Mouse (Mus musculus) right cerebral cortex, adult 2 months (tissue): ENCODE measurements at regions not wholly inside any gene's neighbourhood (a gene's known extent, or its start where the extent isn't known, plus 50 kb on each side); places are given as distances from the start of the nearest gene placed in this dataset.

Experiments used
- DNase-seq, 2 experiments: peaks; one replicate each; pipeline ENCODE4 v3.0.0; 2021 to 2022; ENCODE audit warnings: low spot score in 2 of 2

GRCm38 (mm10) chr1:118741286-118741685 lies 113.5 kb downstream of the Tfcp2l1 start:
- no peak for DNase-seq

GRCm38 (mm10) chr1:118748196-118748595 lies 120.5 kb downstream of the Tfcp2l1 start:
- DNase-seq, result no peak

GRCm38 (mm10) chr1:118752869-118753268 lies 125.1 kb downstream of the Tfcp2l1 start:
- no peak for DNase-seq

GRCm38 (mm10) chr1:118756171-118756865 lies 128.6 kb downstream of the Tfcp2l1 start:
- DNase-seq, result no peak

GRCm38 (mm10) chr1:118757340-118758030 lies 129.7 kb downstream of the Tfcp2l1 start:
- no peak for DNase-seq

- DNase-seq, result no peak
These were observed 130.3 kb downstream of the Tfcp2l1 start for GRCm38 (mm10) chr1:118758031-118758400.

GRCm38 (mm10) chr1:118759141-118759932 lies 131.6 kb downstream of the Tfcp2l1 start:
- peak; percentile 92 to 95 for DNase-seq

GRCm38 (mm10) chr1:118765525-118765924 lies 137.8 kb downstream of the Tfcp2l1 start:
- no peak for DNase-seq

GRCm38 (mm10) chr1:118768831-118769230 lies 141.1 kb downstream of the Tfcp2l1 start:
- DNase-seq, result peak; percentile 71 to 72

GRCm38 (mm10) chr1:118772261-118772660 lies 144.5 kb downstream of the Tfcp2l1 start:
- peak; percentile 60 to 61 for DNase-seq

GRCm38 (mm10) chr1:118776594-118777441 lies 149.1 kb downstream of the Tfcp2l1 start:
- no peak for DNase-seq
